Mouse (Mus musculus): ENCODE measurements around the gene Pcca.

The Pcca gene

DNA sequence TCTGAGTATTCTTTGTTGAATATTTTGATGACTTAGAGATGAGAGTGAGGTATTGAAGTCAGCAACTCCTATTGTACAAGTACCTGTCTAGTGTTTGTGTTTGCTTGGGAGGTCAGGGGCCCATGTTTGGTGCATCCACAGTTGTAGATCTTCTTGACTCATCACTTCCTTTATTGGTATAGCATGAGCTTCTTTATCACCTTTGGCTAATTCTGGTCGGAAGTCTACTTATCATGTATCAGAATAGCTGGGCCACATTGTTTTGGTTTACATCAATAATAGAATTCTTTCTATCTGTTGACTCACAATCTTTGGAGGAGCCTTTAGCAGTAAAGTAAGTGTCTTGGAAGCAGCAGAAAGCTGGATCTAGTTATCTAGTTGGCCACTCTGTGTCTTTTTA is 108.3 kb downstream of the Pcca start:
- no peak for DNase-seq (ENCODE audit: low read depth, low spot score)

DNA sequence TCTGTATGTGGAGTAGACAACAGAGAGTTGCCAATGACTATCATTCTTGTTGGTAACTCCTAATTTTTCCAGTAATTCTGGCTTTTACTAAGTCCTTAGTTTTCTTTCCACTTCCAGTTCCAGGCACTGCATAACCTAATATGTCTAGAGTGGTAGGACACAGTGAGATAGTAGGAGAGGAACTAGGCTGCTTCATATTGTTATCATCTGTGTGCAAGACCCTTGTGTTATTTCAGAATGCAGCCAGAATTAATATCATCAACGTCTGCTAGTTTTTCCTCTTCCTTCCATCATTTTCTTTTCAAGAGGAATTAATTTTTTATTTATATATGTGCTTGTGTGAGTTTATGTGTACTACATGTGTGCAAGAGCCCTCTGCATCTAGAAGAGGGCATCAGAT is 114.1 kb downstream of the Pcca start:
- no peak for DNase-seq (ENCODE audit: low read depth, low spot score)

DNA sequence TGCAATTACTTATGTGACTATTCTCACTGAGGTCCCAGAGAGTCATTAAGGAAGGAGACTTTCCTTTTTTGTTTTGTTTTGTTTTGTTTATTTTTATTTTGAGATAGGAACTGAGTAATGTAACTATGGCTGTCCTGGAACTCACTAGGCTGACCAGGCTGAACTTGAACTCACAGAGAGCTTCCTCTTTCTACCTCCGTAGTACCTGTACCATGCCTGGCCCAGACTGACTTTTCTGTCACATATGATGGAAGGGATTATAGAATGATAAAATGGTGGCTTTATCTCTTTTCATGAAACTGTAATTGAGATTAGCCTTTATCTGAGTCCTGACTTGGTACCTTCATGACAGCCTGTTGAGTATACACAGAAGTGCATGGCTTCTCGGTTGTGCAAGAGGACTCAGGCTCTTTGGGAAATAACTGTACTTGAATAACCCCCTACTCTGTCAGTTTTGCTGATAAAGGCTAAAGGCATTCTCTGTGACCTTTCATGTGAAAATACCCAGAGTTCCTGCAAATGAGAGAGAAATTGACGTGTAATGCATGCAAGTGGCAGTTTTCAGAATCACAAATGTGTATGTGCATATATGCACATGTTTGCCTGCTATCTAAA is 115.3 kb downstream of the Pcca start:
- DNase-seq (ENCODE audit: low read depth, low spot score) = no peak

GRCm38 (mm10) chr14:122651681-122652080 is 117.6 kb downstream of the Pcca start:
- no peak for DNase-seq (ENCODE audit: low read depth, low spot score)

DNA sequence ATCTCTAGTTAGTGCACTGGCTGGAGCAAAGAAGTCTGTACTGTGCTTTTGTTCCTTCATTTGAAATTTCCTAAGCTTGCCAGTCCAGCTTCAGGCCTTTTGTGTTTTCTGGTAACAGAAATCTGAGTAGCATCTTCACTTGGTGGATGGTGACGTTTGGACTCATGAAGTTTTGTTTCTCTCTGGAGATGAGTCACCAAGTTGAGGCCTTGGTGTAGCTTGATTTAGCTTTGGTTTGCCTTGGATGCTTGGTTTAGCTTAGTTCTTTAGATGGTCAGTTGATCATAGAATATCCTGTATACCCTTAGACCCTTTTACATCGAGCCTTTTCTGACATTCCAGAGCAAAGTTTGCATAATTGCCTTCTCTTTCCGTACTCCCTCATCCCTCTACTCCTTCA is 141.5 kb downstream of the Pcca start:
- DNase-seq (ENCODE audit: low read depth, low spot score) = no peak

GRCm38 (mm10) chr14:122683645-122684044 is 149.5 kb downstream of the Pcca start:
- DNase-seq (ENCODE audit: low read depth, low spot score) = no peak

GRCm38 (mm10) chr14:122684250-122684649 is 150.1 kb downstream of the Pcca start:
- no peak for DNase-seq (ENCODE audit: low read depth, low spot score)

- no peak for DNase-seq (ENCODE audit: low read depth, low spot score)
Observed at GRCm38 (mm10) chr14:122684811-122685210, 150.7 kb downstream of the Pcca start.

DNA sequence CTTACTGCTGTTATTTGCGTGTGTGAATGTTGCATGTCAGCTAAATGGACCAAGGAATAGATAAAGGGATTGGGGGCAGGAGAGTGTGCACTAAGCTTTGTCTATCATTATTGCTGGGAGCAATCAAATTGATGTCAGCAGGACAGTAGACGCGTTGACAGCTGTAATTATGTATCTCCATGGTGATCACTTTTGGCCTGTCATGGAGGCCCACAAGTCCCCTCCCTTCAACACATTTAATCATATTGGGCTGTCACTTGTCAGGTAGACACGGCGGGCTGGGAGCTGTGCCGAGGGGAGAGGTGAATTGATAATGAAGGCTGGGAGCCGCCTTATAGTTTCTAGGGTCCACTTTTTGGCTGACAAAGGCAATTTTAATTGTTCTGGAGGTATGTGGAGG is 153.3 kb downstream of the Pcca start:
- no peak for DNase-seq (ENCODE audit: low read depth, low spot score)

DNA sequence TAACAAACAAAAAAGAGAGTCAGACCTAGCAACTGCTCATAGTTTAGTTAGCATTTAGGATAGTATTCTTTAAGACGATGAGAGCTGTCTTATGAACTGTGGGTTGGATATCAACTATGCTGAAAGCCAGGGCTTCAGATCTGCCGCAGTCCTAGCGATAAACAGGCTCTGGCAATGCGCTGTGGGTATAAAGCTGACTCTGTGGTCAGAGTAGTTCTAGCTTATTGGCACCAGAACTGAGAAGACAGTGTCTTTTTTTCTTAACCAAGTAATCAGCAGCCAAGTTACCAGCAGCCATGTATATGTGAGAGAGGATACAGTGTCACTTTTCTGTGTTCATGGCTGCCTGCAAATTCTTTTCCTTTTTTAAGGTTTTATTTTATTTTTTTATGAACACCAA is 154.3 kb downstream of the Pcca start:
- no peak for DNase-seq (ENCODE audit: low read depth, low spot score)

DNA sequence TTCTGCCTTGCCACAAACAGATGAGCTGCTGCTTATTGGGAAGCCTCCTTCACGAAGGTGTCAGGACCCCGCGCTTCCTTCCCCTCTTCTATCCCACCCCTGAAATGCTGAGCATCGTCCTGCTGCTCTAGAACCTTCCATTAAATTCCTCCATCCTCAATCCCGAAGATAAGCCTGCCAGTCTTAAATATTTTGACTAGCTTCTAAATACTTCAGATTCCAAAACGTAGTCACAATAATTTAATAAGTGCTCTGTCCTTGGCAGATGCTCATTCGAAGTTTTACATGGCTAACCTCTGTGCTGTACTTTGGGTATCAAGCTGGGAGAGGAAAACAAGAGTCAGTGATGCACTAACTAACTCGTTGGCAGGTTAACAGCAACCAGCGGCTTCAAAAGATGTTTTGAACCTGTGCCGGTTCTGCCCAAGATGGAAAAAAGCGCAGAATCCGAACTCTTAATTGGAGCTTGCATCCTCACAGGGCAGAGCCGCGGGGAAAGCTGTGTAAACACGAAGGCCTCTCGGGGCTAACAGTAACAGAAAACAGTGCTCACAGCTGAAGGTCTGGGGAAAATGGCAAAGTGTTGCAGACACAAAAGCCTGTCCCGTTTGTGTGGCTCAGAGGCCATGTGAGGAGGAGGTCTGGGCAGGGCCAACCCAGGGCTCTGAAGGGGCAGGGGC is 155.2 kb downstream of the Pcca start:
- DNase-seq (ENCODE audit: low read depth, low spot score) = no peak

- DNase-seq (ENCODE audit: low read depth, low spot score) = no peak
Observed at GRCm38 (mm10) chr14:122691555-122691954, 157.4 kb downstream of the Pcca start.

DNA sequence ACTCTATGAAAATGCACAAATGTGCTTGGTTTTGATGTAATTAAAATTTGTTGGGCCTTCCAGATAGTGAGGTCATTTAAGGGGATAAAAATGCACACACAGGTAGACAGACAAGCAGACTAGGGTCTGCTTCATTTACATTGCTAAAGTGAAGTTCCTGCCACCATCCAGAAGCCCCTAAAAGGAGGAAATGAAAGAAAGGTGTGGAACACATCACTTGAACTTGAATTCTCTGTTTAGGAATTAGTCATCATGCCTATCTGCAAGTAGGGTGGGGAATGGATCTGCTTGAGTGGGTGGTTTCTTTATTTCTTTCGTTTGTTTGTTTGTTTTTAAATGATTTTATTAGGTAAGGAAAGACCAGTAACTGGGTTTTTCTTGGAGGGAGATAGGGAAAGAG is 166.2 kb downstream of the Pcca start:
- no peak for DNase-seq (ENCODE audit: low read depth, low spot score)

DNA sequence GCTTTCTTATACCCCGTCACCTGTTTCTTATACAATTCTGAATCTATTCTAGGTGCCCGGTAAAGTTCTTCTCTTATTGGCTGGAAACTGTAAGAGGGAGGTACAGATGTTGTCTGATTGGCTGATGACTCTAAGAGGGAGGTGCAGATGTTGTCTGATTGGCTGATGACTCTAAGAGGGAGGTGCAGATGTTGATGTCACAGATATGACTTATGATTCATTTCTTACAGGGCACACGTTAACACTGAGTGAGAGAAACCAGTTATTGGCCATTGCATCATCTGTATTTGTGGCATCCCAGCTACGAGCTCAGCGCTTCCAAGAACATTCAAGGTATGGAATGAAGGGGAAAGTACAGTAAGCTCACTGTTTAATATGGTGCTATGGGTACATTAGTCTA is 179.7 kb downstream of the Pcca start:
- no peak for DNase-seq (ENCODE audit: low read depth, low spot score)

DNA sequence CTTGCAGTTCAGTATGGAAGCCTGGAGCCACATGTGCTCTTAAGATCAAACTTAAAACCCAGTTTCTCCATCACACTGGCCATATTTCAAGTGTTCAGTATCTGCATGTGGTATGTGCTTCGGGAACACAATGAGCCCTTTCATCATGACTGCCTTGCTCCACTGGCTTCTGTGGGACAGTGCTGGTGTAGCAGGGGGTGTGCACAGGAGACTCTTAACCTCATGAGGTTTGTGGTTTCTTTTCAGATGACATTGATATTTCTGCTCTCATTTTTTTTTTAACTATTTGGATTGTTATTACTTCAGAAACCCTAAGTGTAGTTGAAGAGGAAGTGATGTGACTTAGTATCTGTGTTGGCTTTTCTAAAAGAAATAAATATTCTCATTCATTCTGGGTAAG is 180.8 kb downstream of the Pcca start:
- DNase-seq (ENCODE audit: low read depth, low spot score) = no peak

- DNase-seq (ENCODE audit: low read depth, low spot score) = no peak
Observed at GRCm38 (mm10) chr14:122716057-122716456, 181.9 kb downstream of the Pcca start.

DNA sequence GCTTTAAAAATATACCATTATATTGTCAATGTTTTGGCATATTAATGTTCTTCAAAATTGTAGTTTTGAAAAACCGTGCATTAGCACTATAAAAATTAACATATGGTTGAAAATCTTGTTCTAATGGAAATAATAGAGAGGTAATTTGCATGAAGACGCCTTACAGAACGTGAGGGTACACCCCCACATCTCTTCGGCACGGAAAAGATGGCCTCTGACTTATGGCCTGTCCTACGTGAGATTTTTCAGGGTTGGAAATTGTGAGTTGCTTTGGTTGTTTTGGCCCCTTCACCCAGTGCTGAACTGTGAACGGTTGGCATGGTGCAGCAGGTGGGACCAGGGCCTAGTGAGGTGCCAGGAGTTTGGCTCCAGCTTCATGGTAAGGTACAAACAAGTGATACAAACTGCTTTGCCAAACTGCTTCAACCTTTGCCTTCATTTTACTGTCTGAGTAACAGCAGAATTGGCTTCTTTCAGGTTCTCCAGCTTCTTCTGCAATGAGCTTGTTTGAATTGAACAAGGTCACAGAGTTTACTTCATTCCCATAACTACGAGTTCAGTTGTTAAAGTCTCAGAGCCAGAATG is 185.5 kb downstream of the Pcca start:
- DNase-seq (ENCODE audit: low read depth, low spot score) = no peak

DNA sequence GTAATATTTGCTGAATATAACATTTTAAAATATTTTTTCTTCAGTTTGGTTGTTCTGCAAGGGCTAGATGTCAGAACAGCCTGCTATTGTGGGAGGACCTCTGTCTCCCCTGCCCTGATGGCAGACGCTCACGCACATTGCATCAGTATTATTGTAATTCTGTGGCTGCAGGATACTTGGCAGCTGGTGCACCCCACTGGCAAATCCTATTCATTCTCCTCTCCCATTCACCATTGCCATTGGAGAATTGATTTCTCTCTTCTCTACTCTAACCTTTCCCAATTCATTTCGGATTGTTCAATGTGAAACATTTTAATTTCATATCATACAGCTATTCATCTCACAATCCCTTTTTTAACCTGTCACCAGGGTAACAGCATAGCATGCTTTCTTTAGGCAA is 186.9 kb downstream of the Pcca start:
- DNase-seq (ENCODE audit: low read depth, low spot score) = no peak

- no peak for DNase-seq (ENCODE audit: low read depth, low spot score)
Observed at GRCm38 (mm10) chr14:122721750-122722149, 187.6 kb downstream of the Pcca start.

GRCm38 (mm10) chr14:122726456-122726855 is 192.3 kb downstream of the Pcca start:
- DNase-seq (ENCODE audit: low read depth, low spot score) = no peak

- DNase-seq (ENCODE audit: low read depth, low spot score) = no peak
Observed at GRCm38 (mm10) chr14:122729431-122730073, 195.4 kb downstream of the Pcca start.

DNA sequence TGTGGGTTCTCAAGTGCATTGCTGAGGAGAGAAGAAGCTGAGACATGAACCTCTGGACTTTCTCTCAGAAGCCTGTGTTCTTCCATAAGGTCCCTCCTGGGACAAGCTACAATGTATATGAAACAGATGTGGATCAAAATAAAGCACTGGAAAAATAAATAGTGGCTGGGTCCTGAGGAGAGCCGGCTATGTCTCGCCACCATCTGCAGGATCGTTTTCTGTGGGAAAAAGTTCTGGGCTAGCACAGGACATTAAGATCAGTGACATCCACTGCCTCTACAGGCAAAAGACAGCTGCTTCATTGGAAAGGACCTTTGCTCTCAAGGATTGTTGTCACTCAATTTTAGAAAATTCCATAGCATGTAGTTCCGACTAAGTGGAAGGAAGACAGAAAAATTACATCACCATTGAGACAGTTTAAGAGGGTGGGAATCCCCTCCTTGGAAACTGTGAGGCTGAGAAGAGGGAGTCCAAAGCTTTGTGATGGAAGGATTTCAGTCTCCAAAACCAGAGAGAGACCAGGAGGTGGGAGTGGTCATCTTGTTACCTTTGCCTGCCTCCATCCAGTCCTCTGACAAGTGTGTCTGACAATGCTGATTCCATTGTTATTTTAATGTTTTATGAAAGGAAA is 196.9 kb downstream of the Pcca start:
- no peak for DNase-seq (ENCODE audit: low read depth, low spot score)

Measured in WW6 (cell line).